Mouse (Mus musculus) olfactory bulb, adult 2 months (tissue): ENCODE results near the gene Kif24.

ENCODE experiments used
- CTCF ChIP-seq: fragments of 200-500 bp; IDR thresholded peaks from 2 replicates; pipeline ENCODE4 v1.5.1; 2012; ENCODE audit warnings: low read depth, mild to moderate bottlenecking, low read length, moderate library complexity; ENCODE audit not compliant: insufficient read depth
- POLR2A ChIP-seq: fragments of 200-500 bp; IDR thresholded peaks from 2 replicates; pipeline ENCODE4 v1.6.1; 2012; ENCODE audit warnings: mild to moderate bottlenecking, low read depth, low read length, moderate library complexity; ENCODE audit not compliant: insufficient read depth

- TF ChIP-seq POLR2A (no peak), CTCF (no peak)
Measured at GRCm38 (mm10) chr4:41401573-41401972, 63.1 kb downstream of the Kif24 start.
